Mouse (Mus musculus): ENCODE data around the gene Sept1.

DNA sequence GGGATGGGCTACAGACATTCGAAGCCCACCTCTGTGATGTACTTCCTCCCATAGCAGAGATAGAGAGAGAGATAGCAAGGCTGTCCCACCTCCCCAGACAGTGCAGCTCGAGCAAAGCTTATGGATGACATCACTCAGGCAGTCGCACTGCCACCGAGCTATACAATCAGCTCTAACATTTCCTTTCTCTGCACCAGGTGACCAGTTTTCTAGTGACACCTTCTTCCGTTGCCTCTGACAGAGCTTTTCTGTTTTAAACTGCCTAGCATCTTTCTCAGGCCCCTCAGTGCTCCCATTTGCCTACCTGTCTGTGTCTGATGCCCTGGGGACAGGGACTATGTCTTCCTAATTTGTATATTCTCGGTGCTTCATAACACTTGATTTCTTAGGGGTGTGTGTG, 12.5 kb downstream of the Sept1 start:
- TF ChIP-seq HCFC1 (IDR thresholded peaks at IDR 0.05; ENCODE audit: borderline replicate concordance, insufficient read depth, low read length) (no peak), ZNF384 (IDR thresholded peaks at IDR 0.05; ENCODE audit: low read depth, low read length) (no peak), MAFK (IDR thresholded peaks at IDR 0.05; ENCODE audit: insufficient read depth, low read depth, low read length) (no peak), CHD2 (IDR thresholded peaks at IDR 0.05; ENCODE audit: low read depth, low read length) (no peak)
